Mouse (Mus musculus) lung, postnatal 0 days (tissue): ENCODE results near the gene Il34.

Source experiments
- CTCF ChIP-seq: IDR thresholded peaks from 2 replicates; pipeline ENCODE4 v1.5.1; 2016; ENCODE audit warnings: antibody characterized with exemption, mild to moderate bottlenecking
- EP300 ChIP-seq: IDR thresholded peaks from 2 replicates; pipeline ENCODE4 v1.6.1; 2016; ENCODE audit warnings: antibody characterized with exemption, mild to moderate bottlenecking, control low read depth

GRCm38 (mm10) chr8:110774047-110774446 lies 31.7 kb downstream of the Il34 start:
- no peak for TF ChIP-seq CTCF
- no peak for TF ChIP-seq EP300
